Mouse (Mus musculus) midbrain, embryonic 16.5 days (tissue): ENCODE data around the gene Cxadr. TPM values are rescaled to one million over a fixed set of nuclear protein-coding genes. Genes with fewer than 3 reads are reported as not detected.

ENCODE experiments used
- ATAC-seq: fragments of 200-750 bp; cut with Nextera tagmentation; 2 replicates; pipeline ENCODE4 v1.8.0; 2017; ENCODE audit warnings: moderate TSS enrichment
- H3K27ac ChIP-seq: fragments of 300-500 bp; sonication (generic); 2 replicates; pipeline ENCODE4 v1.5.1; 2014; ENCODE audit warnings: mild to moderate bottlenecking, low read length, mixed read lengths
- H3K27me3 ChIP-seq: fragments of 300-500 bp; sonication (generic); 2 replicates; pipeline ENCODE4 v1.6.1; 2014; ENCODE audit warnings: low read depth, low read length, mixed read lengths; ENCODE audit not compliant: control insufficient read depth, insufficient read depth
- H3K36me3 ChIP-seq: fragments of 300-500 bp; sonication (generic); 2 replicates; pipeline ENCODE4 v1.6.1; 2014; ENCODE audit warnings: mild to moderate bottlenecking, low read length, moderate library complexity, mixed read lengths; ENCODE audit not compliant: control insufficient read depth, insufficient read depth
- H3K4me1 ChIP-seq: fragments of 300-500 bp; sonication (generic); 2 replicates; pipeline ENCODE4 v1.6.1; 2014; ENCODE audit warnings: mild to moderate bottlenecking, low read length, mixed read lengths; ENCODE audit not compliant: control insufficient read depth, insufficient read depth
- H3K4me2 ChIP-seq: fragments of 300-500 bp; sonication (generic); 2 replicates; pipeline ENCODE4 v1.6.1; 2014; ENCODE audit warnings: mild to moderate bottlenecking, low read length, mixed read lengths
- H3K4me3 ChIP-seq: fragments of 300-500 bp; sonication (generic); 2 replicates; pipeline ENCODE4 v1.5.1; 2014; ENCODE audit warnings: low read depth, mild to moderate bottlenecking, low read length, moderate library complexity, mixed read lengths
- H3K9ac ChIP-seq: fragments of 300-500 bp; sonication (generic); 2 replicates; pipeline ENCODE4 v1.6.1; 2014; ENCODE audit warnings: low read depth, low read length, mixed read lengths
- H3K9me3 ChIP-seq: fragments of 300-500 bp; sonication (generic); replicated peaks from 2 replicates; pipeline ENCODE4 v1.6.1; 2014; ENCODE audit warnings: mild to moderate bottlenecking, low read length, mixed read lengths; ENCODE audit not compliant: control insufficient read depth, poor library complexity, severe bottlenecking
- WGBS: fragments of 180-500 bp; shearing (Covaris S2); extraction: QIAGEN DNeasy Blood & Tissue Kit; methylation state at CpG from one replicate; pipeline ENCODE4 v1.1.7; 2014; 5-methylcytosine and 5-hydroxymethylcytosine counted together
- polyA plus RNA-seq: library from polyadenylated mRNA; unstranded; fragments of >200 nt; fragmentation: Nextera tagmentation; extraction: Ambion mirVana; gene quantifications from 2 replicates; pipeline ENCODE4 v1.2.1, GENCODE M21; 2015

Gene Cxadr
- 205 TPM in 2 replicates for polyA plus RNA-seq

DNA sequence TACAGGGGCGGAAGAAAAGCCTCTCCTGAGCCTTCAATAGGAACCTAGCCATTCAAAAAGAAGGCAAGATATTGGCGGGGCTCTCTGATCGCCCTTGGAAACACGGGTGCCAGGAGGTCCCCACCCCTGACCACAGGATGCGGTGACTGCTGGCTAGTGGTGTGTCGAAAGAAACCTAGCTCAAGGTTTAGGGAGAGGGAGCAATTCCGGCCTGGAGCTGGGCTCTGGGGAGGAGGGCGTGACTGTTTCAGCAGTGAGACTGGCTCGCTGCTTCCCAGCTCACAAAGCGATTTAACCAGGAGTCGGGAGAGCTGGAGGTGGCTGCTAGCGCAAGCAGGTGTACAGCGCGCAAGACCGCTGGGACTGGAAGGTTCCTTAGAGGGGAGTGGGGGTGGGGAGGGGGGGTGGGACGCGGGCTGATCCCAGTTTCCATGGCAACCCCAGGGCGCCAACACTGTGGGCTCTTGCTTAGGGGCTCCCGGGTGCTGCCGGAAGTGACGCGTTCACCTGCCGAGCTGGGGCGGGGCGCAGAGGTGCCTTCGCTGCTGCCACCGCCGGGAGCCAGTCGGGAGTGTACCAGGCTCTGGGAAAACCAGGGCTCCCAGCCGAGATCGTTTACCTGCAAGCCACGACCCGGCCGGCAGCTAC is at the start of gene Cxadr:
Gene Cxadr, plus strand, starts transcription at position 307 of the 648 bp plus-strand sequence.
- H3K9me3 ChIP-seq: no peaks in the 10 kb centered on the region
- peaks cover 23% of the 10 kb centered on the region for H3K4me1 ChIP-seq
- no peaks in the 10 kb centered on the region; the same call in 1 of the 2 replicates for H3K27me3 ChIP-seq
- peak; percentile 98 for ATAC-seq
- under 1% methylated on average over 34 of the region's 34 CpGs for WGBS
- peak within 1 kb of the TSS; percentile 91 for H3K4me3 ChIP-seq
- peak within 1 kb of the TSS; percentile 94 for H3K9ac ChIP-seq
- H3K4me2 ChIP-seq: peak within 1 kb of the TSS; percentile 71
- H3K27ac ChIP-seq: peak within 1 kb of the TSS; percentile 97
- H3K36me3 ChIP-seq: no peaks in the 10 kb centered on the region

DNA sequence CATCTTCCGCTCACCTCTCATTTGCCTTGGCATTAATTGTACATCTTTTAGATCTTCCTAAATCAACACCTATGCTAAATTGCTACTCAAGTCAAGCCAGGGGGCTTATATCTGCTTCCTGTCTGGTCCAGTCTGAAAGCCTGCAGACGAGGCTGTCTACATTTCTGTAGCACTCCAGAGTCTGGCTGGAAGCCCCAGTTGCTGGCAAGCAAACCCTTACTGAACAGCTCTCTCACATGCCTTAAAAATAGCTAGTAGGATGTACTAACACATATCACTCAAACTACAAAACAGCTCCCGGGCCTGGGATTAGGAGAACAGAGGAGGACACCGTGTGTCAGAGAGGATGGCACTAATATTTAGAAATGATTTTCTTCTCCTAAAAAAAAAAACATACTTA is 42.3 kb upstream of the Cxadr start:
- H3K27ac ChIP-seq: no peak overlapping the region
- ATAC-seq: no peak
- H3K4me1 ChIP-seq: no peaks in the 10 kb centered on the region
- no peaks in the 10 kb centered on the region for H3K27me3 ChIP-seq
- H3K9me3 ChIP-seq: no peaks in the 10 kb centered on the region
- H3K9ac ChIP-seq: no peak overlapping the region
- no peak overlapping the region for H3K4me2 ChIP-seq
- no peaks in the 10 kb centered on the region for H3K36me3 ChIP-seq
- WGBS: 82% methylated on average over 4 of the region's 4 CpGs
- H3K4me3 ChIP-seq: no peak overlapping the region

DNA sequence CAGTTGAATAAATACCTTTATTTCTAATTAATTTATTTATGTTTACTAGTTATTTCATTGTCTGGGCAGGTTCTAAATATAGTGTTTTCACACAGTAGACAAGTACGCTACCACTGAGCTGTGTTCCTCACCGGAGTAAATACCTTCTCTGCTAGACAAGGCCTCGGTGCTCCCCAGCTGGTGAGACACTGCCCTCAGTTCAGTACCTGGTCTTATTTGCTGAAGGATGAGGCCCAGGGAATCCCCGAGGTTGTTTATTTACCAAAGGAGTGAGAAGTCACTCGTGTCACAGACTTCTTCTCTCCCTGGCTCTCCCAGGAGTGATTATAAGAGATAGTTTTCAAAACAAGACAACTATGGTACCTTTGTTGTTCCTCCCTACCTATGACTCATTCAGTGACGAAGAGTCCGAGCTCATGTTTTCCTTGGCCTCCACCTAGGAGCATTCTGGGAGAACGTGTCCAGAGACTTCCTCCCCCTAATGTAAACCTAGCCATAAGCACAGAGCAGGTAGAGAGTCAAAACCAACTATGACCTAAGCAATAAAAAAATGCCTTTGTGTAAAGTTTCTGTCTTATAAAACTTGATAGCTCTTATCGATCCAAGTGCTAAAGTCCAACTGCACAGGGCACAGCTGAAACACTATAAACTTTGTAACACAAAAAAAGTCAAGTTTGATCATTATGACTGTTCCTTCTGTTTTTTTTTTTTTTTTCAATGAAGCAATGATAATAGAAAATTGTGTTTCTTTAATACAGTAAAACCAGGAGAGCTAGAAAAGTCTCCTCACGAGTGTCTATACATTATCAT is 41.0 kb upstream of the Cxadr start:
- WGBS: 84% methylated on average over 10 of the region's 10 CpGs
- Histone ChIP-seq H3K36me3 (no peaks in the 10 kb centered on the region), H3K4me2 (no peak overlapping the region), H3K9me3 (no peaks in the 10 kb centered on the region), H3K4me1 (peaks cover 10% of the 10 kb centered on the region), H3K27me3 (no peaks in the 10 kb centered on the region), H3K9ac (no peak overlapping the region), H3K27ac (no peak overlapping the region), H3K4me3 (no peak overlapping the region)
- no peak for ATAC-seq

DNA sequence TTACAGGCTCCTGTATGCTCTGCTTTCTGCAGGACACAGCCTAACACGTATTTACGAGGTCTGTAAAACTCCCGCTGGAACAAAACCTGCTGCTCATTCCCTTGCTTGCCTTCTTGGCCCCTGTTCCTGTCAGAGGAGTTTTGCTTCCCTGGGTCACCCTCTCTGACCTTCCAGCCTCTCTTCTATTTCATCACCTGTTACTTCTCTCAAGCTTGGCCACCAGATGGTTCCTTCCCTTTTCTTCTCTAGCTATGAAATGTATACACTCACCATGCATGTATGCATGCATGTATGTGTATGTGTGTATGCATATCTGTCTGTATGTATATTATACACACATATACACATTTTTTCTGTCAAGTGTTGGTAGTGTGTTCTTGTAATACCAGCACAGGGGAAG is 39.8 kb upstream of the Cxadr start:
- H3K9ac ChIP-seq: no peak overlapping the region
- no peaks in the 10 kb centered on the region for H3K36me3 ChIP-seq
- H3K9me3 ChIP-seq: no peaks in the 10 kb centered on the region
- no peak overlapping the region for H3K4me3 ChIP-seq
- H3K4me1 ChIP-seq: peaks cover 14% of the 10 kb centered on the region
- no peak for ATAC-seq
- 81% methylated on average over 3 of the region's 3 CpGs for WGBS
- no peaks in the 10 kb centered on the region for H3K27me3 ChIP-seq
- H3K27ac ChIP-seq: no peak overlapping the region
- H3K4me2 ChIP-seq: no peak overlapping the region

DNA sequence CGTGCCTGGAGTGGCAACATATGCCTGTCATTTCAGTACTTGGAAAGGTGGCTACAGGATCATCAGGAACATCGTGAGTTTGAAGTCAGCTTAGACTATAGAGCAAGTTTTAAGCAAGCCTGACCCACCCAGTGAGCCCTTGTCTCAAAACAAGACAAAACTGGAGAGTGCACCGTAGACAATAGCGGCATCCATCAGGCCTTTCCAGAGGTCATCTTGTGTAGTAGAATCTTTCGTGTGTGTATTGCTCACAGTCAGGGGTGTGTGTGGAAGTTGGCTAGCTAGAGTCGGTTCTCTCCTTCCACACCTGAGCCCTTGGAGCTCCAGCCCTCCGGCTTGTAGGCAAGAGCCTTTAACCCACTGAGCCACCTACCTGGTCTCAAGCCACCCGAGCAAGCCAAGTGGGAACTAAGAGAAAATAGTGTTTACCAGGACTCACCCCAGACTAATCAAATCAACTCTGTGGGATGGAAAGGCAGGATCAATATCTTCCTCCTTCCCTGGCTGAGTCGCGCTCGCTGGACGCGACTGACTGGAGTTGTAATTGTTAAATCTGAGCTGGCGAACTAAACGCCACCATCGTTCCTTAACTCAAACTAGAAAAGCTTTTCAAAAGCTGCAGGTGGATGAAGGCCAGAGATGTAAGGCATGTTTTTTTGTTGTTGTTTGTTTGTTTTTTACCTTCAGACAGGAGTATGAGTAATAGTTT is 36.7 kb upstream of the Cxadr start:
- Histone ChIP-seq H3K4me2 (peak overlapping the region; percentile 69), H3K27me3 (no peaks in the 10 kb centered on the region), H3K9me3 (no peaks in the 10 kb centered on the region), H3K36me3 (no peaks in the 10 kb centered on the region), H3K4me3 (peak overlapping the region; percentile 38), H3K27ac (no peak overlapping the region), H3K9ac (peak overlapping the region; percentile 38), H3K4me1 (peaks cover 14% of the 10 kb centered on the region)
- WGBS: 11% methylated on average over 16 of the region's 16 CpGs
- ATAC-seq: peak; percentile 28; the same call in 1 of the 2 replicates

DNA sequence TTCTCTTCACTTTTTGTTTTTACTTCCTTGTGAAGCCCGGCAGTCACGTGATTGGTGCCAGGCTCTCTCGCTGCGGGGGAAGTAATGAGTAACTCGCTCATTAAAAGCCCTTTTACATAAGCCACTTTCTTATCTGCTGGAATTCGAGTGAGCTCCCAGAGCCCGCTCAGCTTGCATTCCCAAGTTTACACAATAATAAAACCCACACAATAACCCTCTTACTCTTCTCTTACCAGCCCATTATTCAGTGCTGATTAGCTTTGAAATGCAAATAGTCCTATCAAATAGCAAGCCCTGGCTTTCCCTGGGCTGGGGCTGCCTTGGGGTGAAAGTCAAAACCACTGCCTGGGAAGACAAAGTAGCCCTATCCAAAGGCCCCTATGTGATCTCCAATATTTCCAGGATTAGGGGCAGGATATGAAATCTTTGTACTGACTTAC is 36.1 kb upstream of the Cxadr start:
- H3K9me3 ChIP-seq: no peaks in the 10 kb centered on the region
- ATAC-seq: peak; percentile 21; the same call in 1 of the 2 replicates
- H3K36me3 ChIP-seq: no peaks in the 10 kb centered on the region
- H3K4me3 ChIP-seq: peak overlapping the region; percentile 38
- no peaks in the 10 kb centered on the region for H3K27me3 ChIP-seq
- H3K4me2 ChIP-seq: peak overlapping the region; percentile 69
- H3K27ac ChIP-seq: no peak overlapping the region; the same call in 1 of the 2 replicates
- 0% methylated on average over 7 of the region's 7 CpGs for WGBS
- peaks cover 14% of the 10 kb centered on the region for H3K4me1 ChIP-seq
- H3K9ac ChIP-seq: peak overlapping the region; percentile 38

DNA sequence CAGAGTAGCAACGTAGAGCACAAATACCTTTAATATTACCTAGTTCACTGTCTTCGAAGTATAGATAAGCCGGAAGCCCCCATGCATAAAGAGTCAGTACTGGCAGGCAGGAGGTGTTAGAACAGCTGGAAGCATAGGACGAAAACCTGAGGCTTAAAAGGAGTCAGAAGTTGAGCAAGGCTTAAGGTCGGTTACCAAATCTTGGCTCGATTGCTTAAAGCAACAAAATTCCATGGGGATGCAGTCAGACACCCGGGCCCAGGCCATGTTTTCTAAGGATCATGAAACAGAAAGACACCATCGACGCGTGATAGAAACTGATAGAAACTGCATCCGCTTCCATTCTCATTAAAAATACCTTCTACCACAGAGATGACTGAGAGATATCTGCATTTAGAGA is 35.5 kb upstream of the Cxadr start:
- Histone ChIP-seq H3K4me2 (no peak overlapping the region), H3K9ac (no peak overlapping the region), H3K4me3 (no peak overlapping the region), H3K27me3 (no peaks in the 10 kb centered on the region), H3K4me1 (peaks cover 14% of the 10 kb centered on the region), H3K27ac (no peak overlapping the region), H3K36me3 (no peaks in the 10 kb centered on the region), H3K9me3 (no peaks in the 10 kb centered on the region)
- no peak for ATAC-seq
- WGBS: 39% methylated on average over 11 of the region's 11 CpGs

DNA sequence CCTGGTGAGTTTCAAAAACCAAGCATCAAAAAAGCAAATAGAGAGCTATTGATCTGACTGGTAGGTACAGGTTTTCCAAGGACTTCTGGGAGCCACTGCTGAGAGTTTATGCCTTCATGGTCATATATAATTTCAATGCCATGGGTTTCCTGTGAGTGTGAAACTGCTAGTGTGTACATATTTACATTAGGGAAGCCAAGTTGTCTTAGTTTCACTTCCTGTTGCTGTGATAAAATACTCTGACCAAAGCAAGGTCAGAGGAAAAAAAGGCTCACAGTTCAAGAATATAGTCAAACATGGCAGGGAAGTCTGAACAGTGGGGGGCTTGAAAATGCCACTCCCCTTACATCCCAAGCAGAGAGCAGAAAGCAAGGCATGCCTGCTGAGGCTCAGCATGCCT is 33.8 kb upstream of the Cxadr start:
- Histone ChIP-seq H3K27ac (no peak overlapping the region), H3K4me1 (peaks cover 14% of the 10 kb centered on the region), H3K36me3 (no peaks in the 10 kb centered on the region), H3K9ac (no peak overlapping the region), H3K27me3 (no peaks in the 10 kb centered on the region), H3K4me3 (no peak overlapping the region), H3K4me2 (no peak overlapping the region), H3K9me3 (no peaks in the 10 kb centered on the region)
- no peak for ATAC-seq
